Mouse (Mus musculus): ENCODE results near the gene Mink1. TPM values are rescaled to one million over a fixed set of nuclear protein-coding genes. Genes with fewer than 3 reads are reported as not detected.

Gene Mink1
- polyA plus RNA-seq, 1 experiment from 2014 or later, result 4.9 TPM

DNA sequence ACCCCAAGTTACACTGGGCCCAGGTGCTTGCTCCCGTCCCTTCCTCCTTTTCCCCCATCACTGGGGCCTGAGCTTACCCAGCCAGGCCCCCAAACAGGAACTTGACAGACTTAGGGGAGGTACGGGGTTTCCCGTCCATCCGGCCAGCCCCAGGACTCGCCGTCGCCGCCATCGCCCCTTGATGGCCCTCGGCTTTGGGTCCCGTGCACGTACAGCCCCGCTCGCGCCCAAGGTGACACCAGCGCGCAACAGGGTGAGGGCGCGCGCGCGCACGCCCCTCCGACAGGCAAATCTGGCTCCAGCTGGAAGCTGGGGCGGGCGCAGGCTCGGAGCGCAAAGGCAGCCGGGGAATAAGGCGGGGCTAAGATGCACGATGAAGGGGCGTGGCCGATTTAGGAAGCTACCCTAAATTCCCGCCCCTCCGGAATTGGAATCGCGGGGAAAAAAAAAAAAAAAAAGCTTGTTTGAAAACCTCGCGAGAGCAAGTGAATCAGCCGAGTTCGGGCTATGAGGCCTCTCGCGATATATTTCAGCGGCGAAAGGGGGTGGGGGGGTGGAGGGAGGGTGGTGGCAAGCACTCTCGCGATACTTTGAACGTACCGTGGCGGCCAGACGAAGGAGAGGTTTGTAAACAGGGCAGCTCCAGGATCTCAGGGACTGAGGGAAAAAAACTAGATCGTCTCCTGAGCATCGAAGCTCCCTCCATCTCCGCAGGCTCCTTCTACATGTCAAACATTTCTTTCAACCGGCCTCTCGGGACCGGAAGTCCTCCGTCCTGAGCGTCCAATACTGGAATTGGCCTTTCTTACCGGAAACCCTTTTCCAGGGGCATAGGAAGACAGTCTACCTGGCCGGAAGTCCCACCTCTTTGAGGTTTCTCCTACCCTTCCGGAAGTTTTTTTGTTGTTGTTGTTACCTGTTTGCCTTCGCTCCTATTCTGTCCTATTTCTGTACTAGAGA lies 84.3 kb downstream of the Mink1 start, which contains the start of the genes Rnf167 and Slc25a11:
TSS of gene Rnf167 (plus strand) at position 545 of the 960 bp plus-strand sequence.
TSS of gene Slc25a11 (minus strand) at position 789 of the 960 bp plus-strand sequence.
- under 1% methylated on average over 63 of the region's 63 CpGs for WGBS (ENCODE audit: insufficient replicate concordance)
- Histone ChIP-seq H3K4me2 (peak within 1 kb of the TSS; percentile 99), H3K4me1 (replicated peaks) (peaks cover 63% of the 10 kb centered on the region), H3K9me3 (replicated peaks) (no peaks in the 10 kb centered on the region), H3K4me3 (replicated peaks) (peak within 1 kb of the TSS; percentile 82), H3K9ac (peak within 1 kb of the TSS; percentile 91), H3K27ac (replicated peaks) (peak within 1 kb of the TSS; percentile 99), H3K36me3 (replicated peaks) (peaks cover 56% of the 10 kb centered on the region), H3K27me3 (no peaks in the 10 kb centered on the region)
- peak; percentile 82 for ATAC-seq (ENCODE audit: insufficient read depth)

DNA sequence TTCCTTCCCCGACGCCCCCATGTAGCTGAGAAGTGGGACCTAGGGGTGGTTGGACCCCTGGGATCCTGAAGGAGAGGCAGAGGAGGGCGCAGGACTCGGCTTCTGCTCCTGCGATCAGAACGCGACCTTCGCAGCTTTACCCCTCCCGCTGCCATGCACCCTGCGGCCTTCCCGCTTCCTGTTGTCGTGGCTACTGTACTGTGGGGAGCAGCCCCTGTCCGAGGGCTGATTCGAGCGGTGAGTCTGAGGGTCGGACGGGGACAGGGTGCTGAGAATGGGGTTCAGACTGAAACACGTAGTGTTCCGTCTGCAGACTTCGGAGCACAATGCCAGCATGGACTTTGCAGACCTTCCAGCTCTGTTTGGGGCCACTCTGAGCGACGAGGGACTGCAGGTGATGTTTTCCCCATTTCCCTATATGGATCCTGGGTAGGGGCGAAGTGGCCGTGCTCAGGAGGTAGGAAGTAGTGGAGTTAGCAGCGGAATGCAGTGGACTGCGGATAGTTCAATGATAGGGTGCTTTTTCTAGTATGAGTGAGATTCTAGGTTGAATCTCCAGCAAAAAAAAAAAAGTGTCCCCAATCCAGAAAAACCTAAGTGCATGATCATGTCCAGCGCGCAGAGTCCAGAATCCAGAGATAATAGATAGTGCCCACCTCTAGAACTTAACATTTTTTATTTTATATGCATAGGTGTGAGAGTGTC lies 85.2 kb downstream of the Mink1 start:
- peak; percentile 11; the same call in 1 of the 2 replicates for ATAC-seq (ENCODE audit: insufficient read depth)
- H3K9me3 ChIP-seq (replicated peaks), result no peaks in the 10 kb centered on the region
- H3K4me2 ChIP-seq, result peak overlapping the region; percentile 99
- WGBS (ENCODE audit: insufficient replicate concordance), result 1% methylated on average over 28 of the region's 28 CpGs
- no peaks in the 10 kb centered on the region for H3K27me3 ChIP-seq
- peak overlapping the region; percentile 82 for H3K4me3 ChIP-seq (replicated peaks)
- H3K4me1 ChIP-seq (replicated peaks), result peaks cover 67% of the 10 kb centered on the region
- H3K36me3 ChIP-seq (replicated peaks), result peaks cover 65% of the 10 kb centered on the region
- H3K9ac ChIP-seq, result peak overlapping the region; percentile 91
- H3K27ac ChIP-seq (replicated peaks), result peak overlapping the region; percentile 99

DNA sequence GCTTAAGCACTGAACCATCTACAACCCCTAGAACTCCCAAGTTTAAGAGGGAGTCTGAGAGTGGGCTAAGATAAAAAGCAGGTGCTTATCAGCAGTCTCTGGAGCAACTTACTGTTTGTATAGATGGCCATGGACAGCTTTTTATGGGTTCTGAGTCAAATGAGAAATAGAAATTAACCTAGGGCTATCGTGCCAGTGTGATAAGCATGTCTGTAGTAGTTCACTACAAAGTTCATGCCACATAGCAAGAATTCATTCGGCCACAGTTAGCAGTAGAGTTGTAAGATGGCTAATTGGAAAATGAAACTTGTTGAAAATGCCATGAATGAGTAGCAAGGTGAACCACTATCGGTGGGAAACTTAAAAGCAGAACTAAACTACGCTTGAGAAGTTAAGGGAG lies 85.8 kb downstream of the Mink1 start:
- Histone ChIP-seq H3K27me3 (no peaks in the 10 kb centered on the region), H3K36me3 (replicated peaks) (peaks cover 62% of the 10 kb centered on the region), H3K27ac (replicated peaks) (peak overlapping the region; percentile 99), H3K9ac (peak overlapping the region; percentile 91), H3K9me3 (replicated peaks) (no peaks in the 10 kb centered on the region), H3K4me1 (replicated peaks) (peaks cover 69% of the 10 kb centered on the region), H3K4me3 (replicated peaks) (peak overlapping the region; percentile 82), H3K4me2 (peak overlapping the region; percentile 99)
- 9% methylated on average over 4 of the region's 4 CpGs for WGBS (ENCODE audit: insufficient replicate concordance)
- ATAC-seq (ENCODE audit: insufficient read depth), result peak; percentile 10; the same call in 1 of the 2 replicates

DNA sequence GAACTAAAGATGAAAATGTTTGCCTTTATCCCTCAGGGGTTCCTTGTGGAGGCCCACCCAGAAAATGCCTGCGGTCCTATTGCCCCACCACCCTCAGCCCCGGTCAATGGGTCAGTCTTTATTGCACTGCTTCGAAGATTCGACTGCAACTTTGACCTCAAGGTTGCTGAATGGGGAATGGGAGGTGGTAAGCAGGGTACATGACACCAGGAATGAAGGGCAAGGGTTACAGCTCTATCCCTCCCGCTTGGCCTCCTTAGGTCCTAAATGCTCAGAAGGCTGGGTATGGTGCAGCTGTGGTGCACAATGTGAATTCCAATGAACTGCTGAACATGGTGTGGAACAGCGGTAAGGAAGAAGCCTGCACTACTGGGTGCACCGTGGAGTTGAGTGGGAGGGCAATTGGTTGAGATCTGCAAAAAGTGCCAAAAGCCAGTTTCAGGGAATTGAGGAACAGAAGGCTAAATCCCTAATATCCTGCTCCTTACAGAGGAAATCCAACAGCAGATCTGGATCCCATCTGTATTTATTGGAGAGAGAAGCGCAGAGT lies 86.6 kb downstream of the Mink1 start:
- no peaks in the 10 kb centered on the region for H3K27me3 ChIP-seq
- peak overlapping the region; percentile 91 for H3K9ac ChIP-seq
- H3K9me3 ChIP-seq (replicated peaks), result no peaks in the 10 kb centered on the region
- 72% methylated on average over 8 of the region's 8 CpGs for WGBS (ENCODE audit: insufficient replicate concordance)
- peaks cover 69% of the 10 kb centered on the region for H3K4me1 ChIP-seq (replicated peaks)
- peak overlapping the region; percentile 99 for H3K27ac ChIP-seq (replicated peaks)
- ATAC-seq (ENCODE audit: insufficient read depth), result no peak
- H3K4me3 ChIP-seq (replicated peaks), result peak overlapping the region; percentile 82
- H3K36me3 ChIP-seq (replicated peaks), result peaks cover 57% of the 10 kb centered on the region
- H3K4me2 ChIP-seq, result peak overlapping the region; percentile 99

DNA sequence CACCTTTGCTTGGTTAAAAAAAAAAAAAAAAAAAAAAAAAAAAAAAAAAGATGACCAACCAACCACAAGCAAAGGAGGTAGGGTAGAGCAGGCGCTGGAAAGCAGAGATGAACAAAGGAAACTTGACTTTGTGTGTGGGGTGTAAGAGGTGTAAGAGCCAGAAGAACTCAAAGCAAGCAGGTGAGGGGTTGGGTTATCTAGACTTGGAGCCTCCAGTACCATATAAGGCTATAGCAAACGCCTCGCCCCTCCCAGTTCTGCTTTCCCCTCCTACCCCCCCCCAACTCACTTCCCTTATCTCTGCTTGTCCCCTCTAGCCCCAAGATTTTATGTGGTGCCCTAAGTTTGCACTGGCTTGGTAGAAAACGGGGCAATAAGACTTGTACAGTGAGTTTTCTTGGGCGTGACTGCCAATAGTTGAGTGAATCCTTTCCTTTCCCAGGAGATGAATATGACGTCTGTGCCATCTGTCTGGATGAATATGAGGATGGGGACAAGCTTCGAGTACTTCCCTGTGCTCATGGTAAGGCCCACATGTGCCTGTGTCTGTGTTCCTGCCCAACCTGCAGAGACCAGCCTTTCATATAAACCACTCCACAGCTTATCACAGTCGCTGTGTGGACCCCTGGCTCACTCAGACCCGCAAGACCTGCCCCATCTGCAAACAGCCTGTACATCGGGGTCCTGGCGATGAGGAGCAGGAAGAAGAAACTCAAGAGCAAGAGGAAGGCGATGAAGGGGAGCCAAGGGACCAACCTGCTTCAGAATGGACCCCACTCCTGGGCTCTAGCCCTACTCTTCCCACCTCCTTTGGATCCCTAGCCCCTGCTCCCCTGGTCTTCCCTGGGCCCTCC lies 87.9 kb downstream of the Mink1 start:
- Histone ChIP-seq H3K9me3 (replicated peaks) (no peaks in the 10 kb centered on the region), H3K9ac (peak overlapping the region; percentile 98), H3K4me2 (peak overlapping the region; percentile 99), H3K27ac (replicated peaks) (peak overlapping the region; percentile 99), H3K36me3 (replicated peaks) (peaks cover 44% of the 10 kb centered on the region), H3K4me1 (replicated peaks) (peaks cover 71% of the 10 kb centered on the region), H3K4me3 (replicated peaks) (peak overlapping the region; percentile 82), H3K27me3 (peaks cover under 1% of the 10 kb centered on the region; the same call in 1 of the 2 replicates)
- 36% methylated on average over 12 of the region's 12 CpGs for WGBS (ENCODE audit: insufficient replicate concordance)
- no peak for ATAC-seq (ENCODE audit: insufficient read depth)

DNA sequence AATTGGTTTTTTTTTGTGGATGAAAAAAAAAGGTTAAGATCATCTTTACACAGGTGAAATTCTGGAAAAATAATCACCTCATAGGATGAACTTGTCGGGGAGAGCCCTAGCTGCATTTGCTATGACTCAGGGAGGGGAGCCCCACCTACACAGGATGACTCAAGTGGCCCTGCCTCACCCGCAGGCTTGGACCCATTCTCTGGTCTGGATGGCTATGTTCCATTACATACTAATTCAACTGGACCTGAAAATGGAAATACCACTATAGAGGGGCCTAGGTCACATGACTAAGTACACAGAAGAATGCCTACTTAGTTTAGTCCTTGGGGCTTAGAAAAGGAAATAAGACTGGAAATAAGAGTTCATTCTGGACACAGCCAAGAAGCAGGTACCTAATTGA lies 88.7 kb downstream of the Mink1 start:
- Histone ChIP-seq H3K27me3 (peaks cover 9% of the 10 kb centered on the region), H3K9ac (peak overlapping the region; percentile 98), H3K9me3 (replicated peaks) (no peaks in the 10 kb centered on the region), H3K4me2 (peak overlapping the region; percentile 99), H3K27ac (replicated peaks) (peak overlapping the region; percentile 99), H3K4me3 (replicated peaks) (peak overlapping the region; percentile 27), H3K36me3 (replicated peaks) (peaks cover 44% of the 10 kb centered on the region), H3K4me1 (replicated peaks) (peaks cover 71% of the 10 kb centered on the region)
- 34% methylated on average over 2 of the region's 2 CpGs for WGBS (ENCODE audit: insufficient replicate concordance)
- no peak for ATAC-seq (ENCODE audit: insufficient read depth)

DNA sequence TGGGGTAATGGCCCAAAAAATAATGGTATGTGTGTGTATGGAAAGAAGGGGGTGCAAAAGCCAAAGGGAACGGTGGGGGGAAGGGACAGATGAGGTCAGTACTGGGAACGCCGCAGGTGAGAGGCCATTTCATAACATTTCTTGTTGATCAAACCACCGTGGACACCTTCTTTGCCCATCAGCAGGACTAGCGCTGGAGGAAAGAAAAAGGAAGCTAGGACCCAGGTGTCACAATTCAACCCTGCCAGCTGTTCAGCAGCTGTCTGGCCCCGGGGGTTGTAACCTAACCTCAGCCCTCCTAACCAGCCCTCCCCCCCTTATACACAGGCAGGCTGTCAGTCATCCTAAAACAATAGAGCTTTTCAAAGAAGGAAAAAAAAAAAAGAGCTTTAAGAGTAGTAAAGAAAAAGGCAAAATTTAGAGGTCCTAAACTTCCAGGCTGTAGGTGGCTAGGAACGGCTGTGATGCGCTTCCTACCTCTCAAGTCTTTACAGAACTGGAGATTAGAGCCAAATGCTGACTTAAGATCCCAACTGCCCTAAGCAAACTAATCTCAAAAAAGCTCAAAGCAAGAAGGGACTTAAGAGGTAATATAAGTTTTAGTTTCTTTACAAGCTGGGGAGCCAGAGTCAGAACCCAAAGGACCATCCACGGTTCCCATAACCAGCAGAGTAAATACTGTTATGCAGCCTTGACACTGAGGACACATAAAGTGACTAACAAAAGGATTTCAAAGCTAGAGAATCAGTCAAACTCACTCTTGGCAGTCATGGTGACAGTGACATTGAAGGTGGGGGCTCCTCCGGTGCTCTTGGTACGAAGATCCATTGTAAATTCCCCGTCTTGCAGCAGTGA lies 89.6 kb downstream of the Mink1 start:
- no peak for ATAC-seq (ENCODE audit: insufficient read depth)
- 29% methylated on average over 12 of the region's 12 CpGs for WGBS (ENCODE audit: insufficient replicate concordance)
- H3K4me1 ChIP-seq (replicated peaks), result peaks cover 76% of the 10 kb centered on the region

DNA sequence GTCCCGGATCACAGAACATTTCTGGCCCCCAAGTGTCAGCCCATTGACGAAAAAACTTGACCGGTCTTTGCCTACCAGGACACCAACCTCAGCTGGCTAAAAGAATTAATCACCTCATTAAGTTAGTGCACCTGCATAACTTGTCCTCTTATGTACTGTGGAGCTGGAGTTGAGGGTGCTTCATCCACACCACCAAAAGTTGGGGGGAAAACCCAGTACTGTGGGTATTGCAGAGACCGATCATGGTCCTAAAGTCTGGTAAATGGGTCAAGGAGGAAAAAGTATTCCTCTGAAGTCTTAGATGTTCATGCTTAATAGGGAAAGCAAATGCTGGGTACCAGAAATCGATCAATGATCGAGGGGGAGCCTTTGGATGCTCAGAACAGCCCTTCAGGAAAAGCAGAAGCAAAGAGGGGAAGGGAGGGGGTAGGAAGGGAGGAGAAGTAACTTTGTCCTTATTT lies 90.2 kb downstream of the Mink1 start:
- ATAC-seq (ENCODE audit: insufficient read depth), result no peak
- peaks cover 44% of the 10 kb centered on the region for H3K36me3 ChIP-seq (replicated peaks)
- H3K4me2 ChIP-seq, result peak overlapping the region; percentile 99
- H3K27me3 ChIP-seq, result peaks cover 16% of the 10 kb centered on the region
- H3K9ac ChIP-seq, result peak overlapping the region; percentile 98
- WGBS (ENCODE audit: insufficient replicate concordance), result 13% methylated on average over 6 of the region's 6 CpGs
- H3K4me3 ChIP-seq (replicated peaks), result peak overlapping the region; percentile 99
- no peaks in the 10 kb centered on the region for H3K9me3 ChIP-seq (replicated peaks)
- peak overlapping the region; percentile 99 for H3K27ac ChIP-seq (replicated peaks)
- peaks cover 83% of the 10 kb centered on the region for H3K4me1 ChIP-seq (replicated peaks)

More for the DNA sequence above, 89.6 kb downstream of the Mink1 start:
- peak overlapping the region; percentile 99 for H3K4me2 ChIP-seq
- H3K27ac ChIP-seq (replicated peaks), result peak overlapping the region; percentile 99
- H3K27me3 ChIP-seq, result peaks cover 16% of the 10 kb centered on the region
- H3K4me3 ChIP-seq (replicated peaks), result peak overlapping the region; percentile 99
- peaks cover 44% of the 10 kb centered on the region for H3K36me3 ChIP-seq (replicated peaks)
- H3K9ac ChIP-seq, result peak overlapping the region; percentile 98
- no peaks in the 10 kb centered on the region for H3K9me3 ChIP-seq (replicated peaks)

DNA sequence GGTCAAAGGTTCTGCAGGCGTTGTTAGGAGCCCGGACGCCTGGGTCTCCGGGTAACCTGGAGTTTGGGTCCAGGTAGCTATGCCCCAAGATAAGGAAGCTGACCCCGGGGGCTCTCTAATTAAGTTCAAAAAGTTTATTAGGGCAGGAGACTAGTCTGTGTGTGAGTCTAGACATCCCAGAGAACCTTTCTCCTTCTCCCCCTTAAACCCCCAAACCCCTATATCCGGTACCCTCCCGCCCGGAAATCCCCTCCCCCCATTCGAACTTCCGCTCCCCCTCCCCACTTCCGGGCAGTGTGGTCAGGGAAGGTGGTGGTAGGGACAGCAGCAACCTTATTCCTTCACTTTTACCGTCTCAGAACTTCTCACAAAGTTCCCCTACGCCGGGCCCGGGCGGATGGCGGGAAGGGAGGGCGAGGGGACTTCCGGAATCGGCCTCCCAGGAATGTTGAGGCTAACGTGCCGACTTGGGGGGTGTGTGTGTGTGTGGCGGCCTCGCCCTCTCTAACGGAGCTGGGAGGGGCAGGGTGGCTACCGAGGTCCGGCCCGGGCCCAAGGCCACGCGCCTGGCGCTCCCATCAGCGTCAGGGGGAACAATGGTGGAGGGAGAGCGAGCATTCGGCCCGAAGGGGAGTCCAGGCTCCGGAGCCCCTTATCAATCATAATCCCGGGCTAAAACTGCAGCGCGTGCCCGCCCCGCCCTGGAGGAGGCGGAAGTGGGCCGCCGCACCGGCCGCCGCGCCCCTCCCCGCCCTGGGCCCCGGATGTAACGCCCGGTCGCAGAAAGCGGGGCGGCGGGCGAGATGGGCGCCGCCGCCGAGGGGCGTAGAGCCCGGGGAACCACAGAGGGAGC lies 90.9 kb downstream of the Mink1 start:
- peak; percentile 71 for ATAC-seq (ENCODE audit: insufficient read depth)
- under 1% methylated on average over 63 of the region's 63 CpGs for WGBS (ENCODE audit: insufficient replicate concordance)
- Histone ChIP-seq H3K27me3 (peaks cover 16% of the 10 kb centered on the region), H3K4me2 (peak overlapping the region; percentile 99), H3K4me1 (replicated peaks) (peaks cover 80% of the 10 kb centered on the region), H3K36me3 (replicated peaks) (peaks cover 44% of the 10 kb centered on the region), H3K4me3 (replicated peaks) (peak overlapping the region; percentile 99), H3K9me3 (replicated peaks) (no peaks in the 10 kb centered on the region), H3K9ac (peak overlapping the region; percentile 98), H3K27ac (replicated peaks) (peak overlapping the region; percentile 99)
